Mouse (Mus musculus): Measurements from ENCODE around the gene 4933406M09Rik.

Gene 4933406M09Rik

GRCm38 (mm10) chr1:134426289-134426688, 40.5 kb downstream of the 4933406M09Rik start:
- in situ Hi-C loops (cut with MboI, MseI), result no loop called here

GRCm38 (mm10) chr1:134433002-134433401, 47.3 kb downstream of the 4933406M09Rik start:
- in situ Hi-C loops (cut with MboI, MseI), result no loop called here

- in situ Hi-C loops (cut with MboI, MseI), result no loop called here
These were observed 47.7 kb downstream of the 4933406M09Rik start for GRCm38 (mm10) chr1:134433473-134433872.

GRCm38 (mm10) chr1:134435414-134435813, 49.7 kb downstream of the 4933406M09Rik start:
- in situ Hi-C loops (cut with MboI, MseI), result no loop called here

GRCm38 (mm10) chr1:134440437-134440836, 54.7 kb downstream of the 4933406M09Rik start:
- in situ Hi-C loops (cut with MboI, MseI), result no loop called here

Data from T-helper 1 cell (primary cell).